Mouse (Mus musculus) kidney, adult 11 months (tissue): ENCODE measurements around the gene Midn.
A peak's percentile ranks its signal among the peaks of the same experiment; 100 is the strongest.

Experiments used
- DNase-seq: peaks from one replicate; pipeline ENCODE4 v3.0.0; 2022

The Midn gene

GRCm38 (mm10) chr10:80130403-80131031 lies 17.6 kb upstream of the Midn start:
- DNase-seq, result peak; percentile 81

GRCm38 (mm10) chr10:80131316-80131951 lies 16.6 kb upstream of the Midn start:
- DNase-seq, result no peak

- no peak for DNase-seq
Observed at GRCm38 (mm10) chr10:80131952-80132350, 16.1 kb upstream of the Midn start.

- DNase-seq, result no peak
Observed at GRCm38 (mm10) chr10:80133226-80133849, 14.7 kb upstream of the Midn start.

GRCm38 (mm10) chr10:80134421-80134820 lies 13.7 kb upstream of the Midn start:
- DNase-seq, result peak; percentile 55

- no peak for DNase-seq
Observed at GRCm38 (mm10) chr10:80135161-80135560, 12.9 kb upstream of the Midn start.

- no peak for DNase-seq
Observed at GRCm38 (mm10) chr10:80135641-80136040, 12.4 kb upstream of the Midn start.

- DNase-seq, result no peak
Observed at GRCm38 (mm10) chr10:80136179-80136951, 11.7 kb upstream of the Midn start.

GRCm38 (mm10) chr10:80136952-80137625 lies 11.0 kb upstream of the Midn start:
- no peak for DNase-seq

- no peak for DNase-seq
Observed at GRCm38 (mm10) chr10:80137626-80138552, 10.2 kb upstream of the Midn start.

GRCm38 (mm10) chr10:80138553-80139438 lies 9.3 kb upstream of the Midn start, which contains the start of gene Atp5d:
Atp5d (plus strand) TSS chr10:80138632.
- DNase-seq, result peak; percentile 61

GRCm38 (mm10) chr10:80139439-80139775 lies 8.7 kb upstream of the Midn start:
- DNase-seq, result no peak

- DNase-seq, result no peak
Observed at GRCm38 (mm10) chr10:80139975-80140665, 8.0 kb upstream of the Midn start.

- DNase-seq, result no peak
Observed at GRCm38 (mm10) chr10:80140666-80141035, 7.4 kb upstream of the Midn start, which contains the start of gene Cbarp. Cbarp (minus strand) TSS chr10:80140835.

GRCm38 (mm10) chr10:80141243-80141642 lies 6.8 kb upstream of the Midn start:
- DNase-seq, result peak; percentile 97

GRCm38 (mm10) chr10:80141786-80142529 lies 6.1 kb upstream of the Midn start:
- peak; percentile 97 for DNase-seq

- DNase-seq, result peak; percentile 81
Observed at GRCm38 (mm10) chr10:80142530-80142925, 5.5 kb upstream of the Midn start.

- DNase-seq, result no peak
Observed at GRCm38 (mm10) chr10:80143664-80144063, 4.4 kb upstream of the Midn start.

- no peak for DNase-seq
Observed at GRCm38 (mm10) chr10:80144159-80144558, 3.9 kb upstream of the Midn start.
